Mouse (Mus musculus) naive thymus-derived CD4-positive, alpha-beta T cell, adult 2 months (primary cell): ENCODE results near the gene Ptpra.
A peak's percentile ranks its signal among the peaks of the same experiment; 100 is the strongest.
"Not testable (repeated sequence)": the region's sequence is repeated elsewhere in the genome, so short reads cannot be mapped to it uniquely, and the experiment has no call there.

Source experiments
- DNase-seq: peaks from one replicate; pipeline ENCODE4 v3.0.0-alpha.2; 2011; ENCODE audit warnings: low read depth

Gene Ptpra

GRCm38 (mm10) chr2:130488600-130488999 is 38.5 kb downstream of the Ptpra start:
- DNase-seq = no peak

GRCm38 (mm10) chr2:130491162-130491561 is 41.1 kb downstream of the Ptpra start:
- no peak for DNase-seq

- DNase-seq = no peak
Measured at GRCm38 (mm10) chr2:130491587-130491986, 41.5 kb downstream of the Ptpra start.

GRCm38 (mm10) chr2:130495114-130495513 is 45.0 kb downstream of the Ptpra start:
- DNase-seq = not testable (repeated sequence)

GRCm38 (mm10) chr2:130496037-130496436 is 46.0 kb downstream of the Ptpra start:
- DNase-seq = no peak

GRCm38 (mm10) chr2:130496931-130497330 is 46.9 kb downstream of the Ptpra start:
- no peak for DNase-seq

- DNase-seq = no peak
Measured at GRCm38 (mm10) chr2:130499546-130499945, 49.5 kb downstream of the Ptpra start.

GRCm38 (mm10) chr2:130501556-130501955 is 51.5 kb downstream of the Ptpra start:
- DNase-seq = peak; percentile 6

GRCm38 (mm10) chr2:130511616-130512015 is 61.5 kb downstream of the Ptpra start:
- DNase-seq = not testable (repeated sequence)

GRCm38 (mm10) chr2:130513907-130514306 is 63.8 kb downstream of the Ptpra start:
- no peak for DNase-seq

GRCm38 (mm10) chr2:130515791-130516190 is 65.7 kb downstream of the Ptpra start:
- no peak for DNase-seq

GRCm38 (mm10) chr2:130521927-130522326 is 71.8 kb downstream of the Ptpra start:
- no peak for DNase-seq

- DNase-seq = not testable (repeated sequence)
Measured at GRCm38 (mm10) chr2:130525480-130525879, 75.4 kb downstream of the Ptpra start.

- DNase-seq = no peak
Measured at GRCm38 (mm10) chr2:130528457-130528856, 78.4 kb downstream of the Ptpra start.

GRCm38 (mm10) chr2:130529290-130529689 is 79.2 kb downstream of the Ptpra start:
- DNase-seq = no peak

- no peak for DNase-seq
Measured at GRCm38 (mm10) chr2:130529925-130530324, 79.8 kb downstream of the Ptpra start.

- peak; percentile 35 for DNase-seq
Measured at GRCm38 (mm10) chr2:130532201-130532600, 82.1 kb downstream of the Ptpra start.

GRCm38 (mm10) chr2:130535017-130535416 is 84.9 kb downstream of the Ptpra start:
- DNase-seq = no peak

- DNase-seq = no peak
Measured at GRCm38 (mm10) chr2:130536890-130537289, 86.8 kb downstream of the Ptpra start.

GRCm38 (mm10) chr2:130538876-130539546 is 88.9 kb downstream of the Ptpra start:
- peak; percentile 57 for DNase-seq

- peak; percentile 30 for DNase-seq
Measured at GRCm38 (mm10) chr2:130540266-130540665, 90.2 kb downstream of the Ptpra start.

GRCm38 (mm10) chr2:130546957-130547356 is 96.9 kb downstream of the Ptpra start:
- DNase-seq = no peak

GRCm38 (mm10) chr2:130554841-130555240 is 104.8 kb downstream of the Ptpra start:
- peak; percentile 49 for DNase-seq

GRCm38 (mm10) chr2:130556292-130556691 is 106.2 kb downstream of the Ptpra start:
- no peak for DNase-seq
